Mouse (Mus musculus) left cerebral cortex, postnatal 14 days (tissue): ENCODE results near the gene Ltbr. TPM values are rescaled to one million over a fixed set of nuclear protein-coding genes. Genes with fewer than 3 reads are reported as not detected.

Experiments used
- DNase-seq, 2 experiments: peaks; one replicate each; pipeline ENCODE4 v3.0.0; 2021 to 2022; ENCODE audit warnings: low spot score in 2 of 2, mixed read lengths in 1 of 2
- intact Hi-C: fragments of 180-260 bp; cut with DNase I; formaldehyde crosslinking; loops from one replicate; pipeline ENCODE4 v1.15.1; 2025
- long read RNA-seq, 2 experiments: library from polyadenylated mRNA; stranded (forward); transcript quantifications; one replicate each; pipeline ENCODE4 v2.0.0; 2021
- total RNA-seq, 2 experiments: library from RNA; stranded (reverse); gene quantifications; 2 replicates each; pipeline ENCODE4 v1.2.3; 2021

Gene Ltbr
- 1 to 10 TPM; 8.8 to 9.3 TPM for total RNA-seq
- long read RNA-seq, experiment 1, partial matches to known transcripts: 3 of 4 reads
- long read RNA-seq, experiment 1, other reads (novel, unspliced or antisense): 0 of 4 reads
- long read RNA-seq, experiment 2, partial matches to known transcripts: 2 of 8 reads
- long read RNA-seq, experiment 2, other reads (novel, unspliced or antisense): 2 of 8 reads

DNA sequence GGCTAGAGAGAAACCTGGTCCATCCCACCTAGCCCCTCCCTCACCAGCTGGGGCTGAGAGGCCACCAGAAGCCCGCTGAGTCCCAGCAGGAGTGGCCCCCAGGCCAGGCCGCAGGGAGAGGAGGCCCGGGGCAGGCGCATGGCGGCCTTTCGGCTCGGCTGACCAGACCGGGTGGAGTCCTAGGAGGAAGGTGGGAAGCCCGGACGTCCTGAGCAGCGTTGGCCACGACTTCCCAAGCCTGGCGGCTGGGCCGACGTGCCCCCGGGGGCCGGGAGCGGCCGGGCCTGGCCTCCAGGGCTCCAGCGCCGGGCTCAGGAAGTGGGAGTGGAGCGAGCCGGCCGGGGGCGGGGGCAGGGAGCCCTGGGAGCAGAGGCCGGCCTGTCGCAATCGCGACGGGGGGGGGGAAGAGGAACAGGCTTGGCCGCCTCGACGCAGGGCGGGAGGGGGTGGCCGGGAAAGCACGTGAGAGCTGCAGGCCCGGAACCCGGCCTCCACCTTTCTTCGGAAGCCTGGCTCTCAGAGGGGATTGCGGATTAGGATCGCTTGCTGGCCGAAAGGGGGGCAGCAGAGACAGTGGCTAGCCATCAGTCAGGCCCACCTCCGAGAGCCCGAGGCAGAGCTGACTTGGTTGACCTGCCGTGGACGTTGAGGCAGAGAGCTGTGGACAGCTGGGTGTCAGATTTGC lies at the start of gene Ltbr:
TSS of gene Ltbr (minus strand) at position 340 of the 685 bp plus-strand sequence.
- intact Hi-C loops: no loop called here
- DNase-seq: peak; percentile 29 to 38

DNA sequence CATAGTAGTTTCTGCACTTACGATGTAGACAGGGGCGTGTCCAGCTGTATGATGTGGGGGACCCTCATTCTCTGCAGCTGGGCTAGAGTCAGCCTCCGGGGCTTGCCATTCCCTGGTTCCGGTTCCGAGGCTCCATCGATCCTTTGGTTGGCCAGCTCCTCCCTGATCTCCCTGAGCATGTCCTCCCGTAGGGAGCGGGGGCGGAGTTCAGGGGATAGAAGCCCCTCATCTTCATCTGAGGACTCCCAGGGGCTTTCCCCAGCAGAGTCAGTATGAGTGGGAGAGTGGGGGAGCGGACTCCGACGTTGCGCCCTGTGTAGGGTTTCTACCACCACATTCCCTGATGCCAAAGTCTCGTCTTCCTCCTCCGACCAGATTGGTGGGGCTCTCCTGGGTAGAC lies 49.3 kb upstream of the Ltbr start:
- intact Hi-C loops: loop anchor here (5.0 kb wide), 1 partner anchor 36 kb away; no protein-coding TSS in a partner anchor

DNA sequence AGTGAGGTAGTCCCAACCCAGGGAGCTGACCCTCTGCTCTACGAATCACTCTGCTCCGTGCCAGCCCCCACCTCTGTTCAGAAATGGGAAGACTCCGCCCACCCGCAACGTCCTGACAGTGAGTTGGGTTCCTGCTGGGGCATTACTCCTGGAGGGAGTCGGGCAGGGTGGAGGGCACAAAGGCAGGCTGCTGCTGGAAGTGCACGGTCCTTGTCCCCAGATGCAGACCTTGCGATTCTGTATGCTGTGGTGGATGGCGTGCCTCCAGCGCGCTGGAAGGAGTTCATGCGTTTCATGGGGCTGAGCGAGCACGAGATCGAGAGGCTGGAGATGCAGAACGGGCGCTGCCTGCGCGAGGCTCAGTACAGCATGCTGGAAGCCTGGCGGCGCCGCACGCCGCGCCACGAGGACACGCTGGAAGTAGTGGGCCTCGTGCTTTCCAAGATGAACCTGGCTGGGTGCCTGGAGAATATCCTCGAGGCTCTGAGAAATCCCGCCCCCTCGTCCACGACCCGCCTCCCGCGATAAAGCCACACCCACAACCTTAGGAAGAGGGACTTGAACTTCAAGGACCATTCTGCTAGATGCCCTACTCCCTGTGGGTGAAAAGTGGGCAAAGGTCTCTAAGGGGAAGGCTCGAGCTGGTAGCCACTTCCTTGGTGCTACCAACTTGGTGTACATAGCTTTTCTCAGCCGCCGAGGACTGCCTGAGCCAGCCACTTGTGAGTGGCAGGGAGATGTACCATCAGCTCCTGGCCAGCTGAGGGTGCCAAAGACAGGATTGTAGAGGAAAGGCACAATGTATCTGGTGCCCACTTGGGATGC lies 48.0 kb upstream of the Ltbr start:
- intact Hi-C loops: loop anchor here (5.0 kb wide), 1 partner anchor 34 kb away; no protein-coding TSS in a partner anchor
- peak; percentile 61 to 86 for DNase-seq

More for the DNA sequence above, 49.3 kb upstream of the Ltbr start:
- no peak for DNase-seq

DNA sequence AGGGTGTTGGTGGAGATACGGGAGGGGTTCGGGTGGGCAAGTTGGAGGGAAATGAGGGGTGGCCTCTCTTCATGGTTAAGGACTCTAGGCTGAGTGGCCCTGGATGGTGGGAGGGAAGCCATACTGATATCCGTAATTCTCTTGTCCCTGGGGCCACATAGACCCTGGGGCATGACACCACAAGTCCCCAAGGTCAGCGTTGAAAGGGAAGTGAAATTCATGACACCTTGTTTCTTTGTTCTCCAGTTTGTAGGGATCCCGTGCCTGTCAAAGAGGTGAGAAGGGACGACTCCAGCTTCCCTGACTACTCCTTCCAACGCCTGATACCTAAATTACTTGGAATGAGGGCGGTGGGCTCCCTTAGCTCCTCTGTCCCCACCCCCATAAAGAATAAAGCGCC lies 47.2 kb upstream of the Ltbr start:
- intact Hi-C loops: loop anchor here (5.0 kb wide), 1 partner anchor 34 kb away; no protein-coding TSS in a partner anchor
- DNase-seq: no peak

DNA sequence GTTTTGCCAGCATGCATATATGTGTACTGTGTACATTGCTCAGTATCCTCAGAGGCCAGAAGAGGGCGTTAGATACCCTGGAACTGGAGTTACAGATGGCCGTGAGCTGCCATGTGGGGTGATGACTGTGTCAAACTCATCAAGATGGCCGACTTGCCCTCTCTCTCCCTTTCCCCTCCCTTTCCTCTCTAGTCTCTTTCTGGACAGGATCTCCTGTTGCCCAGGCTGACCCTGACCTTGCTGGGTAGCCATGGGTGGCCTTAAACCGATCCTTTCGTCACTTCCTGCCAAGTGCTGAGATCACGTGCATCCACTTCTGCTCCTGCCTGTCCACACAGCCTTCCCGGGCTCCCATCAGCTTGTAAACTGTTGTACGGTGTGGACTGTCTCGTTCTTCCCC lies 46.3 kb upstream of the Ltbr start:
- no peak for DNase-seq
- intact Hi-C loops: loop anchor here (5.0 kb wide), 1 partner anchor 33 kb away; no protein-coding TSS in a partner anchor

DNA sequence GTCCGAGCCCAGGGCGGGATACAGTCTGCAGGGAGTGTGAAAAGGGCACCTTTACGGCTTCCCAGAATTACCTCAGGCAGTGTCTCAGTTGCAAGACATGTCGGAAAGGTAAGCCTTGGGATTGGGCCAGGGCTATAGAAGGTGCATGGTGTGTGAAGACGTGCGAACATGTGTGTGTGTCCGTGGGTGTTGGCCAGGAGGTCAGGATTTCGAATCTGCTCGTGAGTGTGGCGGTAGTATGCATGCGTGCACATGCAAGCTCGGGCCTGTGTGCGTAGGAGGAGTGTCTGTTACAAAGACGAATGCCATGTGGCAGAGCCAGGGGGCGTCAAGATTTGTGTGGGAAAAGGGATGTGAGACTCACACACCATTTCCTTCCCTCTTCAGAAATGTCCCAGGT lies 43.6 kb upstream of the Ltbr start:
- DNase-seq: peak; percentile 22 to 39
- intact Hi-C loops: no loop called here

DNA sequence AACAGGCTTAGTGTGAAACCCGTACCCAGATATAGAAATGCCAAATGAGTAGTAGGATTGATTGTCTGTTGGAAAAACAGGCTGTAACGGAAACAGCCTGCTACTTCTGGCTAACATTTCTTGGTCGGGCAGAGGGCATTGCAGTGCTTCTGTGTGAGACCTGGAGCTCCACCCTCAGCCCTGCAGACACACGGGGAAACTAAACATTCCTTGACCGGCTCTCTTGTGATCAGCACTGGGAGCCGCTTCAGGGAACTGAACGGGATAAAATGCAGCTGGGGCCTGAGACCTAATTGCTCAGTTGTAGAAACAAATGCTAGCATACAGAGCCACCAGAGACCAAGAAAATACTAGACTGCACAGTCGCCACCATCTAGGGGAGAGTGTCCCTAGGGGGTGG lies 42.6 kb upstream of the Ltbr start:
- intact Hi-C loops: no loop called here
- DNase-seq: no peak

DNA sequence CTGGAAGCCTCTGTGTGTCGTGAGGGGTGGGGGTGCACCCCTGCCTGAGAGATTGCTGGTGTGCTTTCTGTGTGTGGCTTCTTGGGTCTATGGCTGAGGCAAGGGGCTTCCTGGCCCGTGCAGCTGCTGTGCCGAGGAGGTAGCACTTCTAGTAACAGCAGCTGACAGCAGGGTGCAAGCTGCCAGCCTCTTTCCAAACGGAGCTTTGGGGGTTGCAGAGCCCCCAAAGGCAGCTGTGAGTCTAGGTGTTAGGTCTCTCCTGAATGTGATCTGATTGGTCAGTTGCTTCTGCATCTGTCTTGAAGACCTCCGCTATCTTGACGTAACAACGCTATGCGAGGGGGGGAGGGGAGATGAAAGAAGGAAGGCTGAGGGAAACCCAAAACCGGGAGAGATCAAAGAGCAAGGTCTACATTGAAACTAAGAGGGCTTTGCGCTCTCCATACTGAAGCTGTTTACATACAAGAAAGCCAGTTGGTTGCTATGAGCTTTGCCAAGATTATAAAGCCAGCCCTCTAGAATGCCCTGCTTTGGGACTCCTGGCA lies 41.6 kb upstream of the Ltbr start:
- intact Hi-C loops: no loop called here
- no peak for DNase-seq

DNA sequence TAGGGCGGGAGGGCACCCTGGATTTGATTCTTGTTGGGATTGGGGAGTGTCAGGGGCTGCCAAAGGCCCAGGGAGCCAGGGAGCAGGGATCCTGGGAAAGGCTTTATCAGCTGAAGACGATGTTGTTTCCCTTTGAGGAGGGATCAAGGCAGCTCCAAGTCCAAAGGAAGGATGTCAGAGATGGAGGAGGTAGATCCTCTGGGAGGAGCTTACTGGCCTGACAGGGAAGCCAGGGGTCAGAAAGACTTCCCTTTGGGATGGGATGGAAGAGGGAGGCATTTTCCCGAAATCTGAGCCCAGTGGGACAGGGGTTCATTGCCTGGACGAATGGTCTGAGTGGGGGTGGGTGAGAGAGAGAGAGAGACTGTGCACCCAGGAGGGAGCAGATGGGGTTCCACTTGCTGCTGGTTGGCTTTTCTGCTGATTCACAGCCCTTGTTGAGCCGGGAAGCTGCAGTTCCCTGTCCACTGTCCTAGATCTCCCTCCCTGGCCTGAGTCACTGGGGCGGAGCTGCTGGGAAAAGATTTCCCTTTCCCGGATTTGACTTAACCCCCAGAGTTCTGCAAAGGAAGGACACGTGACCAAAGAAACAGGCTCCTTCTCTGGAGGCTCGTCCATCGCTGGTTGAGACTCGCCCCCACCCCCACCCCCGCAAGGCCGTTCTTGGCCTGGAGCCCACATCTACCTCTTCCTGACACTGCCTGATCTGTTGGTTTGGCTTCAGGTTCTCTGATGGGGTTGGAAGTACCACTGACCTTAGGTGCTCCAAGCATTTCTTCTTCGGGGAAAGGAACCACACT lies 40.9 kb upstream of the Ltbr start:
- DNase-seq: no peak
- intact Hi-C loops: no loop called here

DNA sequence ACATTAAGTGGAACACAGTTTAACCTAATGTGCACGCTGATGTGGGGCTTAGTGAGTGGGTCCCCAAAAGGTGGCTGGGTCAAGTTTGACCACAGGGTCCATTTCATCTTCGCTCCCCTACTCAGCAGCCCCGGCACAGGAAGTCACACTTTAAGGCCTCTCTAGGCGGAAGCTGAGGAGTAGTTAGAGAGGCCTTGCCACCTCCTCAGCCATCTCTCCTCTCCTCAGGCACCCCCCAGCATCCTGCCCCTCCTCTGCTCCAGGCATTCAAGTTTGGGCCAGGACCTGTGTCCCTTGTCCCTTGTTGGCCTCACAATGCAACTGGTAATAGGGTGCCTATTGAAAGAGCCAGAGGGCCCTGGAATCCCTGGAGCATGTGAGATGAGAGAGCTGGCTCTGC lies 40.0 kb upstream of the Ltbr start:
- no peak for DNase-seq
- intact Hi-C loops: no loop called here

DNA sequence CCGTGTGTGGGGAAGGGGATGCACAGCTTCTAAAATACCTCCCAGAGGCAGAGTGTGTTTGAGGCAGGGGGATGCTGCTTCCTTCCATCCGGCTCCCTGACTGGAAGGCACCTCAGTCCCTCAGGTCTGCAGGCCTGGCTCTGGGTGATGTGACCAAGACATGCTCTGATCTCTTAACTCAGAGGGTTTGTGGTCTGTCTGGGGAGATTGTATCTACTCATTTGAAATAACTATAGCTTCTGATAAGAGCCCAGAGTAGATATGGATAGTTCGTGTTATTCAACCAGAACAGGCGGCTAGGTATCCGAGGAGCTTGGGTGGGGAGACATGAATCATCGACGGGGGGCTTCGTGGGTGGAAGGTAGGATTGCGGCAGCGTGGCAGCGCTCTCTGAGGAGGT lies 39.5 kb upstream of the Ltbr start:
- DNase-seq: no peak
- intact Hi-C loops: no loop called here

DNA sequence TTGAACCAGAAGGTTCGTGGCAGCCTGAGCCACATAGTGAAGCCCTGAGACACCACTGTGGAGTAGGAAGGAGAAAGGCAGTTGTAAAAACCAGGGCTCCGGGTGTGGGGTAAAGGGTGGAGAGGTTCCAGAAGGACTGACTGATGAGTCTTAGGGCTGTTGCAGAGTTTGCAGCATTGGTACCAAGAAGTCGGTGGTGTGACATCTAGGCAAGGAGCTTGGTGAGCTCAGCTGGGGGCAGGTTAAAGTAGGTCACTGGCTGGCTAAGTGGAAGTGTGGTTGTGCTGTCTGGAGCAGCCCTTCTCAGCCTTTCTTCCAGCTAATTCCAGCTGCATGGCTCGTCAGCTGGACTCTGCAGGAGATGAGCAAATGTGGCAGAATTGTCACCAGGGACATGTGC lies 39.1 kb upstream of the Ltbr start:
- no peak for DNase-seq
- intact Hi-C loops: no loop called here

DNA sequence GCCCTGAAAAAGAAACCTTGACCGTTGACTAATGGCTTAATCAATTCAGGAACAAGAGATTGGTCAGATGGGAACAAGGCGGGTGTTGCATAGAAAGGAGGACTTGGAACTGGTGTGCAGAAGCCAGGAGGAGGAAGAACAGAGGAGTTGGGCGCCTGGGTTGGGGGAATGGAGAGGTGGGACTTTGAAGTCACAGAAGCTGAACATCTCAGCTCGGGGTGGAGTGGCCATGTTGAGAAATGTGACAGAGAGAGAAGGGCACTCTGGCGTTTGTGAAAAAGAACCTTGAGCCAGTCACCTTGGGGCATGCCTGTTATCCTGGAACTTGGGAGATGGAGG lies 38.3 kb upstream of the Ltbr start:
- DNase-seq: no peak
- intact Hi-C loops: no loop called here

DNA sequence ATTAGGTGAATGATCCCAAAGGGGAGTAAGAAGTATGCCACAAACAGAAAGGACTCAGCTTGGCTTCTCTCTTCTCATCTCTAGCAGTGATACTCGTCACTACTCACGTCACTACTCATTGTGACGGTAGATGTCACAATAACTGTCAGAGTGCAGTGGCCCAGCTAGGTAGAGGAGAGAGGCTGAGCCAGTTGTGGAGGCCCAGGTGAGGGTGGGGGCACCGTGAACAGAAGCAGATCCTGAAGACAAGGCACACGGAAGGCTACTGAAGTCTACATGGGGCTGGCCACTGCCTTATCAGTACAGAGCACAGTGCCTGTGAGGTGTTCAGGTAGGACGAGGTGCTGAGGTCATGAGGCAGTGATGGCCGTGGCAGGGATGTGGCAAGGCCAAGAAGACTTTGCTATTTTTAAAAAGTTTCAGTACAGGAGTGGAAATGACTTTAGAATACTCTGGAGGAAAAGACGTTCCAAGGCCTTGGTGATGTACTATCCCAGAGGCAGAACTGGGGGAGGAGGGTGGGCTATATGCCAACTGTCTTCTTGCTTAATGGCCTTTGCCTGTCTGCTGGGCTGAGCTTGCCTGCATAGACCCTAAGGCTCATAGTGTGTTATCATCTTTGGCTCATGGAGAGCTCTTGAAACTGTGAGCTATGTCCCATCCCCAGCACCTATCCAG lies 37.8 kb upstream of the Ltbr start:
- DNase-seq: no peak

DNA sequence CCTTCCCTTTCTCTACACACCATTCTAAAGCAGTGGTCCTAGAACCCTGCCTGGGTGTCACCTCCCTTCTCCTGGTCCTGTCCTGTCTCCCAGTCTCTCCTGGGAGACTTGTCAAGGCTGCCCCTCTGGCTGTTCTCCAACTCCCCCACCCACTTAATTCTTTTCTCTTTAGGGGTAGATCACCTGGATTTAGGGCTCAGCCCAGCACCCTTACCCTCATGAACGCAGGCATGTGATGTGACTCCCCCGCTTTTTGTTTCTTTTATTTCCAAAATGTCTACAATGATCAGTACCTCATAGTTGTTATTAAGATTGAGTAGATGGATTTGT lies 37.3 kb upstream of the Ltbr start:
- intact Hi-C loops: no loop called here
- DNase-seq: no peak

More for the DNA sequence above, 37.8 kb upstream of the Ltbr start:
- intact Hi-C loops: no loop called here

DNA sequence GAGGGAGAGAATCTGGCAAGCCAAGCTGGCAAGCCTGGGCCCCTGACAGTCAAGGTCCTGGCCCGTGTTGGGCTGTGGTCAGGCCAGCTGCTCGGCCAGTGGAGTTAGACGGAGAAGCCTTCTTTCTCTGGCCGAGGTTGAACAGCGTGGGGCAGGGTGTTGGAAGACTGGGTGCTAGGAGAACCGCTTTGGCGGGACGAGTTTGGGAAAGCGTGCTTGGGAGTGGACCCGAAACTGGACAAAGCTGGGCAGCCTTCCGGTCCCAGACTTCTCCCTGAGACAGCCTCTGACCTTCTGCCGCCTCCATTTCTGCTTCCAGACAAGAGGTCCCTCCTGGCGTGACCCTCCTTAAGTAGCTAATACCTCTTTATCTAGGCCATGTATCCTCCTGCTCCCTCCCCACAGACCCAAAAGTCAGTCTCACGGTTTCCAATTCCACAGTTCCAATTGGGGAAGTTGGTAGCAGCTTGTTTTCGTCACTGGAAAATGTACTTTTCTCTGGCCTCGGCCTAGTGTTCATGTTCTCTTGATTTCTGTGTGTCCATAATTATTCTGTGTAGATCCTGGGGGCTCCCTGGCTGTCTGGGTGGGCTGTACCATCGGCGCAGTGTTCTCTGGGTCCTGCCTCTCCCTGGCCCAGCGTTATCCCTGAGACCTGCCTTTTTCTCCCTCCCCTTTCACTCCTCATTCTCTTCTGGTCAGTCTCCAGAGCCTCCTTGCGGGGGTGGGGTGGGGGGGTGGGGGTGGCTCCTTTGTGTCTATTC lies 36.7 kb upstream of the Ltbr start:
- no peak for DNase-seq
- intact Hi-C loops: no loop called here

DNA sequence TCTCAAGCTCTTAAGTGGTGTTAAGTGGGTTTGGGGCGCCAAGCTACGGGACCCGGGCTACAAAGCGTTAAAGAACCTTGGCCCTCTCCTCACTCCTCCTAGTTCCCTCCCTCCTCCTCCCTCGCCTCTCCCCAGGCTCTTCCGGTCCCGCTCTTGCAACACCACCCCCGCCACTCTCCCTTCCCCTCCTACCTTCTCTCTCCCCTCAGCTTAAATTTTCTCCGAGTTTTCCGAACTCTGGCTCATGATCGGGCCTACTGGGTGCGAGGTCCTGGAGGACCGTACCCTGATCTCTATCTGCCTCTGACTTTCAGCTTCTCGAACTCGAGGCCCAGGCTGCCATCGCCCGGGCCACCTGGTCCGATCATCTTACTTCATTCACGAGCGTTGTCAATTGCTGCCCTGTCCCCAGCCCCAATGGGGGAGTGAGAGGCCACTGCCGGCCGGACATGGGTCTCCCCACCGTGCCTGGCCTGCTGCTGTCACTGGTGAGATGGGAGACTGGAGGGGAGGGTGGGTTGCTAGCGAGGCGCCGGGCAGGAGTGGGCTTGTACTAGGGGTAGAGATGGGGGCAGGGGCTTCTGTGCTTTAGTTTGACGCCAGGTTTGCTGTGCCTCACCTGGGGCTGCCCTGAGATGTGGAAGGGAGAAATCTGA lies 36.0 kb upstream of the Ltbr start:
- DNase-seq: no peak
- intact Hi-C loops: no loop called here
